Mouse (Mus musculus): ENCODE measurements around the gene Gm21746. TPM values are rescaled to one million over a fixed set of nuclear protein-coding genes. Genes with fewer than 3 reads are reported as not detected.
"Not testable (repeated sequence)": the region's sequence is repeated elsewhere in the genome, so short reads cannot be mapped to it uniquely, and the experiment has no call there.

The Gm21746 gene
- polyA plus RNA-seq (2012; rRNA removed) = not detected in 2 replicates

DNA sequence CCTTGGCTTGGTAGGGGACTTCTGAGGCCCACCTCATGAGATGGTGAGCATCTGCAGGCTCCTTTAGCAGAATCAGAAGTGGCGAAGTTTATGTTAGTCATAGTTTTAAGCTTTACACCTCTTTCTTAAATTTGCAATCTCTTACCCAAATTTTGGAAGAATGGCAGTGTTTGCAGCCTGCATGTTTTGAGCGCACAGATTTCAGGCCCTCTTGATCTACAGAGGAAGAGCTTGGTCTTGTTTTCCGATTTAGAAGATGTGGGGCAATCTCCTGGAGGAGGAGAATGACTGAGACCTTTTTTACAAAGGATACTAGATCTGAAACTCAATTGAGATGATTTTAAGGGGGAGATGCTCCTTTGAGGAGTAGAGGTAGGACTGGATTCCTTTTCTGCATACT is at the start of gene Gm21746:
TSS of gene Gm21746 (minus strand) at position 101 of the 400 bp plus-strand sequence.
- DNase-seq (ENCODE audit: extremely low spot score in 1 of 2, low spot score in 1 of 2) = not testable (repeated sequence)

DNA sequence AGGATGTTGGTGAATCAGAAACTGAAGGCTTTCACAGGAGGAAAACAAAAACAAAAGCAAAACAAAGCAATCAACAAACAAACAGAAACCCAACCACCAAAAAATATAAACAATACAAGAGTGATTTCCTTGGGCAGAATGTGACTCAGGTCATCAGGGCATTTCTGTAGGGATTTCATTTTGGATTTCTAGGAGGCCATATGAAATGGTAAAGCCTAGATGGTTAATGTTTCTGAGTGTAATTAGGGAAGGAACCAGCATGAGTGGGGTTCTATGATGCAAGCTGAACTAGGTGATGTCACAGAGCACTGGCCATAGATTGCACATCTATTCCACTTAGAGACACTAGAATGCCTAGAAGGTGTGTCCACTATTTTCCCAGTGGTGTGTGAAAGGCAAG is 29.0 kb upstream of the Gm21746 start, which contains the start of gene Gm20873:
TSS of gene Gm20873 (plus strand) at position 301 of the 400 bp plus-strand sequence.
- DNase-seq (ENCODE audit: extremely low spot score in 1 of 2, low spot score in 1 of 2) = not testable (repeated sequence)

Other genes starting within 250 kb of the Gm21746 start
- gene Gm20873, start 29.1 kb upstream of the Gm21746 start, polyA plus RNA-seq (2012; rRNA removed) = not detected in 2 replicates

Data from frontal cortex, adult 2 months (tissue).